Mouse (Mus musculus) left cerebral cortex, postnatal 36 days (tissue): ENCODE measurements around the gene Acox3. TPM values are rescaled to one million over a fixed set of nuclear protein-coding genes. Genes with fewer than 3 reads are reported as not detected.

Source experiments
- DNase-seq, 2 experiments: peaks; one replicate each; pipeline ENCODE4 v3.0.0; 2021 to 2022; ENCODE audit warnings: low spot score in 2 of 2, mixed read lengths in 1 of 2
- intact Hi-C: fragments of 180-260 bp; cut with DNase I; formaldehyde crosslinking; loops from one replicate; pipeline ENCODE4 v1.15.1; 2025
- total RNA-seq, 2 experiments: library from RNA; stranded (reverse); gene quantifications; 2 replicates each; pipeline ENCODE4 v1.2.3; 2021

Gene Acox3
- total RNA-seq, 2 experiments from 2014 or later, result 31.0 to 36.5 TPM

DNA sequence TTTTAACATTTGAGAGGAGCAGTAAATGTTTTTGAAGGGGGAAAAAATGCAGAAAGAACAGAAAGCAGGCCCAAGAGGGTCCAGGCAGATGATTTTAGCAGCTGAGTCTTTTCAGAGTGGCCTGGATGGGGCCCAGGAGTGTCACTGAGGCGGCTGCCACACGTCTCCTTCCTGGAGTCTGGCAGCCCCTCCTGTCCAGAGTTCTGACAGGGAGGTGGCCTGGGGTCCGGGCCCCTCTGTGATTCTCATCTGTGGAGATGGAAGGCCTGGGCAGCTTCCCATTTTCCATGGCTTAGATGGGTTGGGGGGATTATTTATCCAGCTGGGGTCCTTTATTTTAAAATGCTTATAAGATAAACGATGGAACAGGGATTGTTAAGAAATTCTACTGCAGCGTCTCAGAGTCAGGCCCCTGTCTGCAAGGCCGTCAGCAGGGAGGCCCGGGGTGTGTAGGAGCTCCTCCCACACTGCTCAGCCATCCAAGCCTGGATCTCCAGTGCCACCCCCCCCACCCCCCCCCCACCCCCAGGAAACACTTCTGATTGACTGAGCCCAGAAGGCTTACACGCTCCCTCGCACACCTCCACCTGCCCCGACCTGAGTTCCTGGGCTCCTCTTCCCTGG, 59.2 kb downstream of the Acox3 start:
- no peak for DNase-seq
- intact Hi-C loops, result no loop called here

DNA sequence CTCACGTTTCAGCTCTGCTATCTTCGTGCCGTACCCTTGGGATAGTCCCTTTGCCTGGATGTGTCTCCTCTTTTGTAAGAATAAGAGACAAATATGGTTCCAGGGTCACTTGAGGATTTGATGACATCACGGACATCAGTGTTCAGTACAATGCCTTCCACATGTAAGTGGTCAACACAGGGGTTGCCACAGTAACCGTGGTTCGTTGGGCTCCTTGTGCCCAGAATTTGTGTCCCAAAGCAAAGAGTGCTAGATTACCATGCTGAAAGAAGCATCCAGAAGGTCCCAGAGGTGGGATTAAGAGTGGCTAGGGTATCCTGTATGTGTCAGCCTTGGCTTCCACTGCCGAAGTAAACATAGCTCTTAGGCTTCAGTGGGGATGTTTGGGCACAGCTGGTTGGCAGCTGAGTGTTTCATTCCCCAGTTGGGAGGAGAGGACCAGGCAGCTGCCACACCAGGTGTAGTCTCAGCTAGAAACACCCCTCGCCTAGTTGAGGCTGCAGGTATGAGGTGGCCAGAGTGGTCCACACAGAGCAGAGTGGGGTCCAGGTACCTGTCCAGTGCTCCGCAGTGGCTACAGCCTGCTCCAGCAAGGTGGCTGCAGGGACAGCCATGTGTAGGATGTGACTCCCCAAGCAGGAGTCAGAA, 60.7 kb downstream of the Acox3 start:
- no peak for DNase-seq
- intact Hi-C loops, result no loop called here

DNA sequence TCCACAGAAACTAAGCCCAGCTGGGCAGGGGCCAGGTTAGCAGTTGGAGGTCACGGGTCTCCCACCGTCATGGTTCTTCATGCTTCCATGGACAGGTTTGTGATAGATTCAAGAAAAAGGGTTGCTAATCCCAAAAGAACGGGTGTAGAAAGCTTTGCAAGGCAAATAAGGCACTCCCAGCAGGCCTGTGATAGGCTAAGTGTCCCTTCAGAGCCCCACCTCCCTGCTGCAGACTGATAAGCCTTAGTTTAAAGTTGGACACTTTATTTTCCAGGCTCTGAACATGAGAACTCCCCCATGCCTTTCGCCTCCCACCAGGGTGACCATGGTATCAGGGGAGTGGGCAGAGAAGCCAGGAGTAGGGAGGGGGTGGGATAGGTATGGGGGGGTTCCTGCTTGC, 61.2 kb downstream of the Acox3 start:
- intact Hi-C loops, result no loop called here
- no peak for DNase-seq

DNA sequence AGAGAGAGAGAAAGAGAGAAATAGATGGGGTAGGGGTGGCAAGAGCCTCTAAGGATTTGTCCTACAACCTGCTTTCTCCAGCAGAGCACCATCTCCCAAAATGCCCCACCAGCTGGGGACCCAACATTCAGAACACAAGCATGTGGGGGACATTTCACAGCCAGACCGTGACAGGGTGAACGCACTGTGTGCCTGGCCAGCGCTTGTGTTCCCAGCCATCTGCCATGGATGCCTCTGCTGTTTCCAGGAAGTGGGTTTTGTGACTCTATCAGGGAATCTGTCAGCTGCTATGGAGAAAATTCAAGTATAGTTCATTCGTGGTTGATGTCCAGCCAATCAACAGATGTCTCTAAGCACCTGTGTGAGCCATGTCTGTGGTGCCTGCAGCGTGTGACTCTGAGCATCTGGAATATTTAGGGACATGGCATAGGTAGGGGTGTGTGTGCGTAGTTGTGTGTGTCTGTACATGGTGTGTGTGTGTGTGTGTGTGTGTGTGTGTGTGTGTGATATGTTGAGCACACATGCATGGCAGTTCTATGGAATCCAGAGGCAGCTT, 63.2 kb downstream of the Acox3 start:
- intact Hi-C loops, result no loop called here
- no peak for DNase-seq

DNA sequence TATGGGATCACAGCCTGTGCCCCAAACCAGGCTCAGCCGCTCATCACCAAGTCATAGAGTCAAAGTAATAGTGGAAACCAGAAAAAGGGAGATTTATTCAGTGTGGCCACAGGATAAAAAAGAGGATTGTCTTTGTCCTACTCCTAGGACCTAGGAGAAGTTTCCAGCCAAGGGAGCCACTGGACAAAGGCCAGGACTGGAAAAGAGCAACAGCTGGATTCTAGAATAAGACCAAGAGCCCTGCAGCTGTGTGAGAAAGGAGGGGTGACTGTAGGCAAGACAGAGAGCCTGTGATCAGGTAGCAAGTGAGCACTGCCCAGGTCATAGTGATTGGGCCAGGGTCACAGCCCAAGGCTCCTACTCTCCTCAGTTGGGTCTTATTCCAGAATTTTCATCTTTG, 64.1 kb downstream of the Acox3 start:
- DNase-seq, result no peak
- intact Hi-C loops, result no loop called here

DNA sequence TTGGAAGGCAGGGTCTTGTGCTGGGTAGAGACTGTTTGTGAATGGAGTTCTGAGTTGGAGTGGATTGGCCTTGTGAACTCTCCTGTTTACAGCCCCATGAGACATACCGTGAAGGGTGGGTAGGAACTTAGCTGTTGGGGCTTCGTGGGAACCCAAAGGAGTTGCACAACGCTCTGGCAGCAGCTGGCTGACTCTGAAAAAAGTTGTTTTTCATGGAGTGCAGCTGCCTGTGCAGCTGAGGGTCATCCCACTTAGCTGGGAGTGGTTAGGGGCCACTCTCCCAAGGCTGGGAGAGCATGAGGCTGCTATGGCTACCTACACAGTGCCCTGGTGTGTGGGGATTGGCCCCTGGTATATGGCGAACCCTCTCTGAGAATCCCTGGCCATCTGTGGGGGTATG, 64.7 kb downstream of the Acox3 start:
- no peak for DNase-seq
- intact Hi-C loops, result no loop called here

DNA sequence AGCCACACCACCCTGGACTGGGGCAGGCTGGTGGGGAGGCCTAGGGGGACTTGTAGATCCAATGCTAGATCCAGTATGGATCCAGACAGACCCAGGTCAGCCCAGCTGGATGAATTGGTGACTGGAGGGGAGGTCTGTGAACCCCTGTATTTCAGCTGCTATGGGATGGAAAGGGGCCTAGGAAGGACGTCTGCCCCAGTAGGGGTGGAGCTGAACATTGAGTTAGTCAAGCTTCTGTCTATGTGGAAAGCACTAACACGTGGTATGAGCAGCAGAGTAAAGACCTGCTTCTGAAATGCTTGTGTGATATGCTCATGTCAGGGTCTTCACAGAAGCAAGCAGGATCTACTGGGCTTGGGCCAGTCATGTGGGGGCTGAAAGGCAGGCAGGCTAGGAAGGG, 65.4 kb downstream of the Acox3 start:
- intact Hi-C loops, result no loop called here

DNA sequence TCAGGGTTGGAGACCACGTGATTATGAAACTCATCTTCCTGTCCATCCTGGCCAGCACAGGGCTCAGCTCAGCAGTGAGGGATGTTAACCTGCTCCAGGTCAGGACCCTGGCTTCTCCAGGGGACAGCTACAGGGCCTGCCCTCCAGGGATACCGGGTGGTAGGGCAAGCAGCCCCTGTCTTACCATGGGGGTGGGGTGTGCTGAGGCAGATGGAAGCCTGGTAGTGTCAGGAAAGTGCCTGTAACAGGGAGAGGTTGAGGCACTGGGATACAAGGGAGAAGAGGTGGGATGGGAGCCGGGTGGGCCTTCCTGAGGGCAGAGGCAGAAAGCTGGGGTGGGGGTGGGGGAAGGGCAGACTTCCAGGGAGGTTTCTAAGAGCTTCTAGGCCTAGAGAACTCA, 69.5 kb downstream of the Acox3 start:
- no peak for DNase-seq
- intact Hi-C loops, result no loop called here

More for the DNA sequence above, 65.4 kb downstream of the Acox3 start:
- DNase-seq, result no peak

DNA sequence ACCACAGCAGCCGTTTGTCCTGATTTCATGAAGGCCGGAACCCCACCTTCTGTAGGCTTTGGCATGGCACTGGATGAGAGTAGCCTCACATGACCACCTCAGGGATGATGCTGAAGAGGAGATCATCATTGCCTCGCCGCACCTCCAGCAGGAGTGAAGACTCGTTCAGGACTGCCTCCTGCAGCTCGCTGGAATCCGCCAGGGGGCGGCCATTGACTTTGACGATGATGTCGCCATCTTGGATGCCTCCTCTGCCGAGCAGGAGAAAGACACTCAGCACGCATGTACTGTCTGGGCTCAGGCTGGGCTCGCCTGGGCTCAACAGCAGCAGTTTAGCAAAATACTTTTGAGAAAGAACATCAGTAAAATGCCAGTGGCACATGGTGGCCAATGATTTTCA, 70.0 kb downstream of the Acox3 start:
- intact Hi-C loops, result no loop called here
- no peak for DNase-seq

DNA sequence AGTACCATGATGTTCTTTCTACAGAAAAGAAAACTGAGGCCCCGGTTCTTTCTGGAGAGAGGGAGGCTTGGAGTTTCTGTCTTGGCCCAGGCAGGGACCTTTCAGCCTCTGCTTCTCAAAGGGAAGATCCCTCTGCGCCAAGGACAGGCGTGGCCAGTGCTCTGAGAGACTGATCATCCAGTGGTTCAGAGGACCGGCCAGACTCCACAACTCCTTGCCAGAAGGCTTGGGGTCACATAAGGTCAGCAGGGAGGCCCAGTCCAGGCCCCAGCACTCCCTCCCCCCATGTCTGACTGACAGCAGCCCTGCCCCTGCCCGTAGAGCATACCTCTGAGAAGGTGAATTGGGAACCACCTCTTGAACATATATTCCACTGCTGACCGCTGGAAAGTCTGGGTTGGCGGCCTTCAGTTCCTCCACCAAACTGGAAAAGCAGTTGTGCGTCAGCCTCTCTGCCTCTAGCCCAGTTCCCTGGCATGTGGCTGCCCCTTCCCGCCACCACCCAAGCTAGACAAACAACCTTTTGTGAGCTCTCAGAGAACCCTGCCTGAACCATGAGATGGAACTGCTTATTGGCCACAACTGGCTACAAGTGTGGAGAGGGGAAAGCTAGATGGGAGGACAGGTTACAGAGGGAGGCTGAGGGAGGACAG, 71.0 kb downstream of the Acox3 start:
- intact Hi-C loops, result no loop called here
- DNase-seq, result no peak

DNA sequence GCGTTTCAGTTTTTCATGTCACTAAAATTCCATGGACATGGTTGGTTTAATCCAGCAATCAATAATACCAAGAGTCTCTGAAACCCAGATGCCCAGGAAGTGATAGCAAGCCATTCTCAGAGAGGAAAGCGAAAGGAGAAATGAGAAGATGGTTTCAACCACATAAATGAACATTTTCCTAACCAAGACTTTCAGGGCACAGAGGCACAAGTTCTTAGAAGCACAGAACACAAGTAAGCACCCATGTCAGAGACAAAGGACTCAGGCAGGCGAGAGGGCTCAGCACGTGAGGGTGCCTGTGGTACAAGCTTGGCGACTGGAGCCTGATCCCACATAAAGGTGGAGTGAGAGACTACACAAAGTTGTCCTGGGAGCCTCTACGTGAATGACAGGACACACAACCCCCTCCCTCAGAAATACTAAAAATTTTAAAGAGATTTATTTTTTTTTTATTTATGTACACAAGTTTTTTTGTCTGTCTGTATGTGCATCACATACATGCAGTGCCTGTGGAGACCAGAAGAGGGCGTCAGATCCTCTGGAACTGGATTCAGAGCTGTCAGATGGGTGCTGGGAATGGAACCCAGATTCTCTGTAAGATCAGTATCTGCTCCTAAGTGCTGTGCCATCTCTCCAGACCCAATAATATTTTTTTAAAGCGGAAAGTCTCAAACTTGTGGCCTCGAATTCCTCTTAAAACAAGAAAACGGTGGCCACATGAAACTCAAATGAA, 73.1 kb downstream of the Acox3 start:
- no peak for DNase-seq
- intact Hi-C loops, result no loop called here

DNA sequence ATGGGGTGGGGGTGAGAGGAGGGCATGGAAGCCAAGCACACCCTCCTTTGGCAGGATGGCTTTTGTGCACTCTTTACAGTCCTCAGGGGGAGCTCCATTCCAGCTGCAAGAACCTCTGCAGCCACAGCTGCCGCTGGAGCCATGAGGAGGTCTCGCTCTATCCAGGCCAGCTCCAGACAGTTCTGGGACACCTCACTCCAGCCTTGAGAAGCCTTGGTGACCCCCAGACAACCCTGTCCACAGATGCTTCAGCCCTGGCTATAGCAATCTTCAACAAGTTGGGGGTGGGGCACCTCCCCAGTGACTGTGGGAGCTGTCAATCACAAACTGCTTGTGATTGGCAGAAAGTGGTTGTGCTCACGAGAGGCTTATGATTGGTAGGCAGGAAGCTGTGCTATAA, 76.7 kb downstream of the Acox3 start:
- intact Hi-C loops, result no loop called here
- no peak for DNase-seq

DNA sequence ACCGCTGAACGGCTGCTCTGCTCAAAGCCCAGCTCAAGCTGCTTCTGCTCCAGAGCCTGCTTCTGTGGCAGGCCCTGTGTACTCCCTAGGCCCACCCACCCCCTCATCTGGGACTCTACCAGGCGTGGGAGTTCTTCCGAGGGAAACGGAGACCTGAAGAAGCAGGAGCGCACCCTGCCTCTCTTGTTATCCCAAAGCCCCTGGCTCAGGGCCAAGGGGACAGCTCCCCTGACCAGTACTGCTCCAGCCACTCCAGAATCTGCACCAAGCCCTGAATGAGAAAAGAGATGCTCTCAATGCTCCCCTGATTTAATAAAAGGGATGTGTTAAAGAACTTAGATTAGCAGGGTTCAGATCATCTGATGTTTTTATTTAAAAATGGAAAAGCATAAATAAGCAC, 78.4 kb downstream of the Acox3 start:
- intact Hi-C loops, result no loop called here
- no peak for DNase-seq

DNA sequence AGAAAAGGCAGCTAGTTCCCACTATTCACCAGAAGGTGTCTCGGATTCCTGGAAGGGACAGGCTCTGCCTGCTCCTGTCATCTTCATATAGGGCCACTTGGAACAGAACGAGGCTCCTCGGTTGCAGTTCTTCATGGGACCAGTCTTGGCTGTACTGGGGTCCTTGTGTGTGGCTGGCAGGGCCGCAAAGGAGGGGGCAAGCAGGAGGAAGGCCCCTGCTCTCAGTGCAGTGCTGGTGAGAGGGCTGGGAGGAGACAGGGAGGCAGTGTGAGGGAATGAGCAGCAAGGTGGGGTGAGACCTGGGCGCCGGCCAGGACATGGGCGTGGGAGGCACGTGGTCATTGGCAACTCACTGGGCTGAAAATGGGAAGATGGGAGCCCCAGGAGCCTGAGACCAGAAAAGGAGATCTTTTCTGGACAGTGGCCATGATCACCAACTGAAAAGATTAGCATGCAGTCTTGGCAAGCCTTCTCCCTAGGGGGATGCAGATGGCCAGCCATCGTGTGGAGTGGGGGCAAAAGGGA, 79.2 kb downstream of the Acox3 start:
- no peak for DNase-seq
- intact Hi-C loops, result no loop called here

Other genes starting within 250 kb of the Acox3 start
- gene Hmx1, start 193.9 kb upstream of the Acox3 start, total RNA-seq, result not detected
- gene Cpz, start 57.3 kb upstream of the Acox3 start, total RNA-seq, result under 1 TPM; 0.22 to 0.45 TPM
- gene Trmt44, start 8.0 kb upstream of the Acox3 start, total RNA-seq, result 10 to 100 TPM in 1 of 2 experiments, 1 to 10 TPM in 1; 6.3 to 11.2 TPM
- gene Htra3, start 96.7 kb downstream of the Acox3 start, total RNA-seq, result 1 to 10 TPM; 7.7 to 9.6 TPM
- 1 to 10 TPM; 3.0 to 3.3 TPM for gene Sh3tc1, start 156.9 kb downstream of the Acox3 start, total RNA-seq
- 100 to 1,000 TPM; 150 to 220 TPM for gene Ablim2, start 174.8 kb downstream of the Acox3 start, total RNA-seq